Comparison of ENCODE assay signal across 12 mouse cellular contexts in genomic region chr19:58016561-58017453, GRCm38 (mm10).
DNase-seq lines count a peak whose midpoint lies in the region; ATAC-seq and TF ChIP-seq lines count a peak whose summit lies in the region.
"Had no signal": no experiment of that assay in that cellular context is flagged by ENCODE, and none has a peak within 500 bp of the region (broad histone marks: within the 10 kb centered on the region; RNA-seq: fewer than 3 reads in every experiment).

No protein-coding gene starts in this region.

- H3K4me2 ChIP-seq in kidney, embryonic 15.5 days: no peak overlapping the region
- H3K4me2 ChIP-seq in forebrain, embryonic 15.5 days (replicated peaks): no peak overlapping the region

- no peaks in the 10 kb centered on the region for H3K36me3 ChIP-seq in kidney, embryonic 15.5 days
- H3K36me3 ChIP-seq in forebrain, embryonic 15.5 days: no peaks in the 10 kb centered on the region

- no peaks in the 10 kb centered on the region for H3K4me1 ChIP-seq in kidney, embryonic 15.5 days
- no peaks in the 10 kb centered on the region for H3K4me1 ChIP-seq in forebrain, embryonic 15.5 days

- intact Hi-C loops in gastrocnemius, adult 2 months (cut with DNase I): no loop called here

- no peak for TF ChIP-seq CTCF in gastrocnemius, adult 2 months (IDR thresholded peaks at IDR 0.05)

- H3K9ac ChIP-seq in kidney, embryonic 15.5 days: no peak overlapping the region
- H3K9ac ChIP-seq in forebrain, embryonic 15.5 days (replicated peaks): no peak overlapping the region

- H3K9me3 ChIP-seq in kidney, embryonic 15.5 days (replicated peaks): no peaks in the 10 kb centered on the region
- no peaks in the 10 kb centered on the region for H3K9me3 ChIP-seq in forebrain, embryonic 15.5 days

- no peaks in the 10 kb centered on the region for H3K27me3 ChIP-seq in kidney, embryonic 15.5 days
- no peaks in the 10 kb centered on the region for H3K27me3 ChIP-seq in forebrain, embryonic 15.5 days

- H3K27ac ChIP-seq in kidney, embryonic 15.5 days: no peak overlapping the region
- peak overlapping the region; percentile 72 for H3K27ac ChIP-seq in gastrocnemius, adult 2 months
- no peak overlapping the region for H3K27ac ChIP-seq in forebrain, embryonic 15.5 days (replicated peaks)

- H3K4me3 ChIP-seq in kidney, embryonic 15.5 days (replicated peaks): no peak overlapping the region
- H3K4me3 ChIP-seq in gastrocnemius, adult 2 months: no peak overlapping the region
- H3K4me3 ChIP-seq in forebrain, embryonic 15.5 days: no peak overlapping the region

- 81% methylated on average over 9 of the region's 9 CpGs for whole genome bisulfite sequencing in kidney, embryonic 15.5 days
- 87% methylated on average over 9 of the region's 9 CpGs for WGBS in forebrain, embryonic 15.5 days

- DNase-seq in kidney, adult 18-20 months: peak; percentile 10
- DNase-seq in Muller cell, postnatal 12 days (ENCODE audit: inconsistent ontology term): peak; percentile 58
- peak; percentile 65 for DNase-seq in gastrocnemius, adult 2 months
- peak; percentile 39 to 46 for DNase-seq in kidney, postnatal 36 days
- DNase-seq in right cerebral cortex, postnatal 14 days: no peak
- DNase-seq in frontal cortex, adult 2 months (ENCODE audit: extremely low spot score in 1 of 2, low spot score in 1 of 2): no peak
- DNase-seq: cerebellum, postnatal 25 days; left cerebral cortex, postnatal 4 days; right cerebral cortex, postnatal 25 days; thymus, postnatal 25 days had no signal

- no peak for ATAC-seq in kidney, embryonic 15.5 days (replicated peaks; ENCODE audit: low FRiP score)
- ATAC-seq in forebrain, embryonic 15.5 days (replicated peaks): no peak

Comparison
In these comparisons a context has a peak if more than half of its experiments do, and no peak if none do; other contexts are left out.
1. DNase-seq: peak in kidney, adult 18-20 months (single experiment), Muller cell, postnatal 12 days (single experiment), gastrocnemius, adult 2 months (single experiment) and kidney, postnatal 36 days (2 of 2); none in right cerebral cortex, postnatal 14 days (single experiment) and frontal cortex, adult 2 months (0 of 2).